Mouse (Mus musculus) embryonic facial prominence, embryonic 13.5 days (tissue): ENCODE results near the gene Olfr1325. TPM values are rescaled to one million over a fixed set of nuclear protein-coding genes. Genes with fewer than 3 reads are reported as not detected.
"Not testable (repeated sequence)": the region's sequence is repeated elsewhere in the genome, so short reads cannot be mapped to it uniquely, and the experiment has no call there.

Experiments used
- ATAC-seq: fragments of 200-750 bp; cut with Nextera tagmentation; 2 replicates; pipeline ENCODE4 v1.8.0; 2017; ENCODE audit warnings: low read depth; ENCODE audit not compliant: insufficient number of reproducible peaks, insufficient read depth, low FRiP score, low TSS enrichment
- H3K27ac ChIP-seq: fragments of 300-500 bp; sonication (generic); 2 replicates; pipeline ENCODE4 v1.5.1; 2015; ENCODE audit warnings: moderate library complexity, mild to moderate bottlenecking, inconsistent platforms
- H3K27me3 ChIP-seq: fragments of 300-500 bp; sonication (generic); 2 replicates; pipeline ENCODE4 v1.6.1; 2015; ENCODE audit warnings: mild to moderate bottlenecking, inconsistent platforms
- H3K36me3 ChIP-seq: fragments of 300-500 bp; sonication (generic); 2 replicates; pipeline ENCODE4 v1.6.1; 2015; ENCODE audit warnings: mild to moderate bottlenecking, inconsistent platforms
- H3K4me1 ChIP-seq: fragments of 300-500 bp; sonication (generic); 2 replicates; pipeline ENCODE4 v1.6.1; 2015; ENCODE audit warnings: inconsistent platforms
- H3K4me2 ChIP-seq: fragments of 300-500 bp; sonication (generic); 2 replicates; pipeline ENCODE4 v1.6.1; 2015; ENCODE audit warnings: moderate library complexity, mild to moderate bottlenecking, inconsistent platforms
- H3K4me3 ChIP-seq: fragments of 300-500 bp; sonication (generic); 2 replicates; pipeline ENCODE4 v1.5.1; 2015; ENCODE audit warnings: mild to moderate bottlenecking, inconsistent platforms
- H3K9ac ChIP-seq: fragments of 300-500 bp; sonication (generic); 2 replicates; pipeline ENCODE4 v1.6.1; 2015; ENCODE audit warnings: mild to moderate bottlenecking, inconsistent platforms
- H3K9me3 ChIP-seq: fragments of 300-500 bp; sonication (generic); 2 replicates; pipeline ENCODE4 v1.6.1; 2016; ENCODE audit warnings: inconsistent platforms
- WGBS: fragments of 180-500 bp; shearing (Covaris S2); methylation state at CpG from one replicate; pipeline ENCODE4 v1.1.7; 2015; ENCODE audit warnings: mixed read lengths; 5-methylcytosine and 5-hydroxymethylcytosine counted together
- polyA plus RNA-seq: library from polyadenylated mRNA; unstranded; fragments of >200 nt; fragmentation: Nextera tagmentation; extraction: Ambion mirVana; gene quantifications from 2 replicates; pipeline ENCODE4 v1.2.1, GENCODE M21; 2015

Gene Olfr1325
- polyA plus RNA-seq: not detected in 2 replicates

- H3K9me3 ChIP-seq: no peaks in the 10 kb centered on the region
- ATAC-seq: no peak
- H3K27me3 ChIP-seq: no peaks in the 10 kb centered on the region
- H3K4me2 ChIP-seq: no peak within 1 kb of the TSS
- H3K27ac ChIP-seq: no peak within 1 kb of the TSS
- 90% methylated on average over 2 of the region's 2 CpGs for WGBS
- no peaks in the 10 kb centered on the region for H3K36me3 ChIP-seq
- H3K9ac ChIP-seq: no peak within 1 kb of the TSS
- H3K4me1 ChIP-seq: no peaks in the 10 kb centered on the region
- H3K4me3 ChIP-seq: no peak within 1 kb of the TSS
These were observed at the start of gene Olfr1325 for GRCm38 (mm10) chrX:74592379-74592778. Olfr1325 (plus strand) TSS chrX:74592679.

- Histone ChIP-seq H3K9ac (no peak within 1 kb of the TSS), H3K4me3 (no peak within 1 kb of the TSS), H3K4me2 (no peak within 1 kb of the TSS), H3K4me1 (no peaks in the 10 kb centered on the region), H3K27ac (no peak within 1 kb of the TSS), H3K36me3 (no peaks in the 10 kb centered on the region), H3K9me3 (no peaks in the 10 kb centered on the region), H3K27me3 (no peaks in the 10 kb centered on the region)
- ATAC-seq: no peak
These were observed 17.7 kb upstream of the Olfr1325 start, which contains the start of gene Olfr1326-ps1 for GRCm38 (mm10) chrX:74574788-74575187. Olfr1326-ps1 (minus strand) TSS chrX:74574888.

- 47% methylated on average over 4 of the region's 5 CpGs for WGBS
These were observed 53.2 kb downstream of the Olfr1325 start, which contains the start of gene Gm5640 for GRCm38 (mm10) chrX:74645466-74646323. Gm5640 (minus strand) TSS chrX:74645635.

GRCm38 (mm10) chrX:74646393-74646792 is 53.9 kb downstream of the Olfr1325 start:
- H3K4me1 ChIP-seq, H3K9ac ChIP-seq, H3K9me3 ChIP-seq, H3K4me2 ChIP-seq, H3K4me3 ChIP-seq, H3K36me3 ChIP-seq, ATAC-seq, H3K27me3 ChIP-seq, H3K27ac ChIP-seq: not testable (repeated sequence)
- no CpG with 5 or more reads among the region's 1 CpGs for WGBS

More at GRCm38 (mm10) chrX:74645466-74646323, 53.2 kb downstream of the Olfr1325 start, which contains the start of gene Gm5640:
- not testable (repeated sequence) for H3K27ac ChIP-seq, H3K4me2 ChIP-seq, H3K27me3 ChIP-seq, H3K9ac ChIP-seq, H3K9me3 ChIP-seq, H3K4me3 ChIP-seq, H3K4me1 ChIP-seq, ATAC-seq, H3K36me3 ChIP-seq

Other genes with a start within 250 kb of the Olfr1325 start
- 113 and 129 TPM in 2 replicates for gene Lage3, start 239.1 kb upstream of the Olfr1325 start, polyA plus RNA-seq
- gene Ubl4a, start 219.5 kb upstream of the Olfr1325 start, polyA plus RNA-seq: 67.2 and 71.1 TPM in 2 replicates
- gene Slc10a3, start 219.3 kb upstream of the Olfr1325 start, polyA plus RNA-seq: 19.5 and 20.2 TPM in 2 replicates
- gene Fam3a, start 199.4 kb upstream of the Olfr1325 start, polyA plus RNA-seq: 38.1 and 45.5 TPM in 2 replicates
- gene Ikbkg, start 199.4 kb upstream of the Olfr1325 start, polyA plus RNA-seq: 17.9 and 18.8 TPM in 2 replicates
- gene G6pdx, start 163.5 kb upstream of the Olfr1325 start, polyA plus RNA-seq: 49.1 and 54.5 TPM in 2 replicates
- gene Gm6880, start 111.3 kb upstream of the Olfr1325 start, polyA plus RNA-seq: not detected in 2 replicates
- not detected in 2 replicates for gene Olfr1326-ps1, start 17.8 kb upstream of the Olfr1325 start, polyA plus RNA-seq
- gene Gm5640, start 53.0 kb downstream of the Olfr1325 start, polyA plus RNA-seq: not detected in 2 replicates
- not detected in 2 replicates for gene Gm6890, start 148.2 kb downstream of the Olfr1325 start, polyA plus RNA-seq
- gene Gm5936, start 244.5 kb downstream of the Olfr1325 start, polyA plus RNA-seq: not detected in 2 replicates